Mouse (Mus musculus) activated CD4-positive, CD25-positive, alpha-beta regulatory T cell, adult 4 months (primary cell): ENCODE results near the gene Slc30a2. TPM values are rescaled to one million over a fixed set of nuclear protein-coding genes. Genes with fewer than 3 reads are reported as not detected.
"Not testable (repeated sequence)": the region's sequence is repeated elsewhere in the genome, so short reads cannot be mapped to it uniquely, and the experiment has no call there.

Source experiments
- ATAC-seq: one replicate; pipeline ENCODE4 v1.8.0; 2017
- polyA plus RNA-seq, 2 experiments: library from polyadenylated mRNA; unstranded; fragments of 100-300 nt; shearing (Covaris generic); gene quantifications; one replicate each; pipeline ENCODE4 v1.2.1; 2017

Gene Slc30a2
- polyA plus RNA-seq, result under 1 TPM; 0.24 to 0.85 TPM

GRCm38 (mm10) chr4:134343071-134344031 is at the start of gene Slc30a2:
Gene Slc30a2, plus strand, starts transcription at chr4:134343181.
- ATAC-seq, result no peak

GRCm38 (mm10) chr4:134293692-134294163 is 49.3 kb upstream of the Slc30a2 start:
- no peak for ATAC-seq

- not testable (repeated sequence) for ATAC-seq
Measured at GRCm38 (mm10) chr4:134296096-134296495, 46.9 kb upstream of the Slc30a2 start.

GRCm38 (mm10) chr4:134296523-134296922 is 46.5 kb upstream of the Slc30a2 start:
- ATAC-seq, result no peak

GRCm38 (mm10) chr4:134297369-134297768 is 45.6 kb upstream of the Slc30a2 start:
- no peak for ATAC-seq

- no peak for ATAC-seq
Measured at GRCm38 (mm10) chr4:134298626-134299497, 44.1 kb upstream of the Slc30a2 start.

GRCm38 (mm10) chr4:134299498-134299810 is 43.5 kb upstream of the Slc30a2 start:
- no peak for ATAC-seq

- no peak for ATAC-seq
Measured at GRCm38 (mm10) chr4:134300316-134300715, 42.7 kb upstream of the Slc30a2 start.

- no peak for ATAC-seq
Measured at GRCm38 (mm10) chr4:134302084-134302483, 40.9 kb upstream of the Slc30a2 start.

GRCm38 (mm10) chr4:134306963-134307362 is 36.0 kb upstream of the Slc30a2 start:
- no peak for ATAC-seq

- no peak for ATAC-seq
Measured at GRCm38 (mm10) chr4:134307367-134308072, 35.5 kb upstream of the Slc30a2 start.

- ATAC-seq, result no peak
Measured at GRCm38 (mm10) chr4:134310106-134310505, 32.9 kb upstream of the Slc30a2 start.

GRCm38 (mm10) chr4:134310656-134311055 is 32.3 kb upstream of the Slc30a2 start:
- ATAC-seq, result no peak

GRCm38 (mm10) chr4:134311784-134312183 is 31.2 kb upstream of the Slc30a2 start:
- no peak for ATAC-seq

- ATAC-seq, result no peak
Measured at GRCm38 (mm10) chr4:134312341-134312740, 30.6 kb upstream of the Slc30a2 start.

GRCm38 (mm10) chr4:134312901-134313300 is 30.1 kb upstream of the Slc30a2 start:
- ATAC-seq, result no peak

GRCm38 (mm10) chr4:134314081-134314655 is 28.8 kb upstream of the Slc30a2 start:
- no peak for ATAC-seq

- no peak for ATAC-seq
Measured at GRCm38 (mm10) chr4:134314876-134315275, 28.1 kb upstream of the Slc30a2 start, which contains the start of gene Trim63. Gene Trim63, plus strand, starts transcription at chr4:134315120.

- ATAC-seq, result no peak
Measured at GRCm38 (mm10) chr4:134315470-134315869, 27.5 kb upstream of the Slc30a2 start.

- no peak for ATAC-seq
Measured at GRCm38 (mm10) chr4:134316390-134316789, 26.6 kb upstream of the Slc30a2 start.

- ATAC-seq, result no peak
Measured at GRCm38 (mm10) chr4:134319074-134319473, 23.9 kb upstream of the Slc30a2 start.

- no peak for ATAC-seq
Measured at GRCm38 (mm10) chr4:134319674-134320073, 23.3 kb upstream of the Slc30a2 start.
